Mouse (Mus musculus): ENCODE measurements at regions not wholly inside any gene's neighbourhood (a gene's known extent, or its start where the extent isn't known, plus 50 kb on each side); places are given as distances from the start of the nearest gene placed in this dataset.

DNA sequence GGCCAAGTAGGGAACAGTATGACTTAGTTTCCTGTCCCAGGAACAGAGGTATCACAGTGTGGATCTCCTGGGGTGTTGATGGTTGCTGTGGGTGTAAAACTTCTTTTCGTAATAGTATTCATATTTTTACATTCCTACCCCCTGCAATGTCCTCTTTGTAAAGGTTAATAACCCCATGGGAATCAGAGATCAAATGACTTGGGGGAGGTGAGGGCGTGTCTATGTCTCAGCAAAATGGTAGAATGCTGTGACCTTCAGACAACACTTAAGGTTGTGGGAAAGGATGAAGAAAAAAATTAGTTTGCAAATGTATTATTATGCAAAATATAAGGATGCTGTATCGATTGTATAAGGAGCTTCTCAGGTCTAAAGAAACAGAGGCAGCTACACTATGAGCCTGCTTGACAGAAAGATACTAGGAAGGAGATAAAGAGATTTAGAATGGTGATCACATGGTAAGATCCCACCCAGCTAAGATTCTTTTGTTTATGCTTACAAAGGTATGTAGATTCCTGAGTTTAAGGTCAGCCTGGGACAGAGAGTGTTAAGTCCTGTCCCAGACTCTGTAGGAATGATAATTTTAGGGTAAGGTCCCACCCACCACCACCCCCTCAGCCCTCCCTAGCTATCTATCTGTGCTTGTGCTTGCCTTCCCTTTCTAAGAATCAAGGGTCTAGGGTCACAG lies 913.8 kb downstream of the Tbl1xr1 start:
- H3K4me3 ChIP-seq (ENCODE audit: low read depth, low read length), result no peak overlapping the region

GRCm38 (mm10) chr3:22995228-22995627 lies 918.8 kb downstream of the Tbl1xr1 start:
- Histone ChIP-seq H3K27ac (ENCODE audit: low read length) (no peak overlapping the region), H3K9me3 (replicated peaks; ENCODE audit: control insufficient read depth, low read length, poor library complexity, severe bottlenecking) (no peaks in the 10 kb centered on the region), H3K36me3 (ENCODE audit: control insufficient read depth, insufficient read depth, low read length) (no peaks in the 10 kb centered on the region), H3K4me3 (ENCODE audit: low read depth, low read length) (no peak overlapping the region), H3K4me2 (ENCODE audit: low read length) (no peak overlapping the region), H3K9ac (ENCODE audit: low read depth, low read length) (no peak overlapping the region), H3K4me1 (ENCODE audit: control insufficient read depth, insufficient read depth, low read length) (no peaks in the 10 kb centered on the region), H3K27me3 (ENCODE audit: control insufficient read depth, insufficient read depth, low read depth, low read length) (no peaks in the 10 kb centered on the region)
- ATAC-seq, result no peak
- 75% methylated on average over 6 of the region's 6 CpGs for WGBS

More for the DNA sequence above, 913.8 kb downstream of the Tbl1xr1 start:
- no peaks in the 10 kb centered on the region for H3K27me3 ChIP-seq (ENCODE audit: control insufficient read depth, insufficient read depth, low read depth, low read length)
- no peak overlapping the region for H3K27ac ChIP-seq (ENCODE audit: low read length)
- H3K9ac ChIP-seq (ENCODE audit: low read depth, low read length), result no peak overlapping the region
- H3K4me1 ChIP-seq (ENCODE audit: control insufficient read depth, insufficient read depth, low read length), result no peaks in the 10 kb centered on the region
- no peak overlapping the region for H3K4me2 ChIP-seq (ENCODE audit: low read length)
- WGBS, result 76% methylated on average over 3 of the region's 3 CpGs
- no peak for ATAC-seq
- no peaks in the 10 kb centered on the region for H3K36me3 ChIP-seq (ENCODE audit: control insufficient read depth, insufficient read depth, low read length)
- no peaks in the 10 kb centered on the region for H3K9me3 ChIP-seq (replicated peaks; ENCODE audit: control insufficient read depth, low read length, poor library complexity, severe bottlenecking)

GRCm38 (mm10) chr3:22995833-22996232 lies 919.4 kb downstream of the Tbl1xr1 start:
- H3K4me2 ChIP-seq (ENCODE audit: low read length), result no peak overlapping the region
- no peaks in the 10 kb centered on the region for H3K27me3 ChIP-seq (ENCODE audit: control insufficient read depth, insufficient read depth, low read depth, low read length)
- 80% methylated on average over 4 of the region's 5 CpGs for WGBS
- no peak for ATAC-seq
- no peaks in the 10 kb centered on the region for H3K4me1 ChIP-seq (ENCODE audit: control insufficient read depth, insufficient read depth, low read length)
- no peak overlapping the region for H3K4me3 ChIP-seq (ENCODE audit: low read depth, low read length)
- no peaks in the 10 kb centered on the region for H3K9me3 ChIP-seq (replicated peaks; ENCODE audit: control insufficient read depth, low read length, poor library complexity, severe bottlenecking)
- H3K9ac ChIP-seq (ENCODE audit: low read depth, low read length), result no peak overlapping the region
- H3K27ac ChIP-seq (ENCODE audit: low read length), result no peak overlapping the region
- no peaks in the 10 kb centered on the region for H3K36me3 ChIP-seq (ENCODE audit: control insufficient read depth, insufficient read depth, low read length)

GRCm38 (mm10) chr3:23001071-23001470 lies 924.6 kb downstream of the Tbl1xr1 start:
- H3K4me3 ChIP-seq (ENCODE audit: low read depth, low read length), result no peak overlapping the region
- WGBS, result 88% methylated on average over 3 of the region's 3 CpGs
- no peak for ATAC-seq

DNA sequence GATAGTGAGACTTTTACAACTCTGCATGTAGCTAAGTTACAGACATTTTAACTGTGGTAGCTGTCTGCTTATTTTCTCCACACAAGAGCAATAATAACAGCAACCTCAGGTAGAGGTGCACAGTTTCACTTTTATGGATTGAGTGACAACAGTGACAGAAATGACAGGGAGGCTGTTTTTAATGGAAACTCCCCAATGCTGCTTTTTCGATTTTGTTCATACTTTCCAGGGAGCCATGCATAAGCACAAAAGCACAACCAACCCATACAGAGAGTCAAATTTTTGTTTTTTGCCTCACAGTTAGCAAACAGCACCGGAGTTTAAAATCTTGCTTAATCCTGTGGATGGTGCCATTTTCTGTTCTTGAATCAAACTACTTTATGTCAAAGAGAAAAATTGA lies 955.6 kb downstream of the Tbl1xr1 start:
- Histone ChIP-seq H3K4me1 (ENCODE audit: control insufficient read depth, insufficient read depth, low read length) (no peaks in the 10 kb centered on the region), H3K27ac (ENCODE audit: low read length) (no peak overlapping the region), H3K36me3 (ENCODE audit: control insufficient read depth, insufficient read depth, low read length) (no peaks in the 10 kb centered on the region), H3K4me2 (ENCODE audit: low read length) (no peak overlapping the region), H3K9ac (ENCODE audit: low read depth, low read length) (no peak overlapping the region), H3K27me3 (ENCODE audit: control insufficient read depth, insufficient read depth, low read depth, low read length) (no peaks in the 10 kb centered on the region), H3K4me3 (ENCODE audit: low read depth, low read length) (no peak overlapping the region), H3K9me3 (replicated peaks; ENCODE audit: control insufficient read depth, low read length, poor library complexity, severe bottlenecking) (no peaks in the 10 kb centered on the region)
- ATAC-seq, result no peak
- 87% methylated on average over 2 of the region's 2 CpGs for WGBS

More at GRCm38 (mm10) chr3:23001071-23001470, 924.6 kb downstream of the Tbl1xr1 start:
- no peak overlapping the region for H3K9ac ChIP-seq (ENCODE audit: low read depth, low read length)
- no peak overlapping the region for H3K27ac ChIP-seq (ENCODE audit: low read length)
- H3K4me1 ChIP-seq (ENCODE audit: control insufficient read depth, insufficient read depth, low read length), result no peaks in the 10 kb centered on the region
- H3K9me3 ChIP-seq (replicated peaks; ENCODE audit: control insufficient read depth, low read length, poor library complexity, severe bottlenecking), result no peaks in the 10 kb centered on the region
- no peaks in the 10 kb centered on the region for H3K27me3 ChIP-seq (ENCODE audit: control insufficient read depth, insufficient read depth, low read depth, low read length)
- no peaks in the 10 kb centered on the region for H3K36me3 ChIP-seq (ENCODE audit: control insufficient read depth, insufficient read depth, low read length)
- no peak overlapping the region for H3K4me2 ChIP-seq (ENCODE audit: low read length)

DNA sequence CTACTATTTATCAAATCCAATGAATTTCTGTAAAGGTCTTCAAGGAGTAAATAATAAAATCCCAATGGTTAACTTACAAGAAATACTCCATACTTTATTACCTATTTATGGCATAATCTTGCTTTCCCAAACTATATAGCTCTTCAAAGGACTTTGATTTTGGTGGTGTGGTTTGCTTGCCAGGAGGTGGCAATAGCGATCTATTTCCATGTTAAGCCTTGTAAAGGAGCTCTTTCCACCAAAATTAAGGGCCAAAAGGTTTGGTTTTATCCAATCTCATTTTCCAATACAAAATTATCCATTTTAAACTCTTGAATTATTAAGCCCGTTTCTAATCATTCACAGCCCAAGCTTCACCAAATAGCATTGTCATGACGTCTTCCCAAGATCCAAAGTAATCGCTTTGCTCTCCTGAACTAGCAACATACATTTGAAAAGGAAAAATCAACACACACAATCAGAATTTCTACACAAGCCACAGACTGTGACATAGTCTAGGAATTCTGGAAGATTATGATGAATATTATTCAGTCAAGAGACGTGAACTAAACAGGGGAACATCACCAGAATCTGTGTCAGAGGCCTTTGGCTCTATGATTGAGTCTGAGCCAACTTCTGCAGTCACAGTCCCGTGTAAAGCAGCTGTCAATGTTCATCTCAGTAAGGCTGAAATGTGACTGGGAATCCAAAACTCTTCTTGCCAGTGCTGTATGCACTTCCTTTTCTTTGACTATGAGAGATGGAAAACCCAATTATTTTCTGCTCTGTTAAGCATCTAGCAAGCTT lies 986.9 kb downstream of the Tbl1xr1 start:
- WGBS, result 60% methylated on average over 6 of the region's 6 CpGs
- H3K4me1 ChIP-seq (ENCODE audit: control insufficient read depth, insufficient read depth, low read length), result no peaks in the 10 kb centered on the region
- ATAC-seq, result no peak
- no peaks in the 10 kb centered on the region for H3K27me3 ChIP-seq (ENCODE audit: control insufficient read depth, insufficient read depth, low read depth, low read length)
- H3K36me3 ChIP-seq (ENCODE audit: control insufficient read depth, insufficient read depth, low read length), result no peaks in the 10 kb centered on the region
- peak overlapping the region; percentile 32; the same call in 1 of the 2 replicates for H3K27ac ChIP-seq (ENCODE audit: low read length)
- no peak overlapping the region for H3K4me2 ChIP-seq (ENCODE audit: low read length)
- H3K9ac ChIP-seq (ENCODE audit: low read depth, low read length), result no peak overlapping the region
- H3K4me3 ChIP-seq (ENCODE audit: low read depth, low read length), result no peak overlapping the region
- no peaks in the 10 kb centered on the region for H3K9me3 ChIP-seq (replicated peaks; ENCODE audit: control insufficient read depth, low read length, poor library complexity, severe bottlenecking)

- no peak overlapping the region for H3K27ac ChIP-seq (ENCODE audit: low read length)
- H3K4me1 ChIP-seq (ENCODE audit: control insufficient read depth, insufficient read depth, low read length), result no peaks in the 10 kb centered on the region
- H3K4me2 ChIP-seq (ENCODE audit: low read length), result no peak overlapping the region
- H3K4me3 ChIP-seq (ENCODE audit: low read depth, low read length), result no peak overlapping the region
- no peaks in the 10 kb centered on the region for H3K36me3 ChIP-seq (ENCODE audit: control insufficient read depth, insufficient read depth, low read length)
- WGBS, result 92% methylated on average over 2 of the region's 2 CpGs
- H3K27me3 ChIP-seq (ENCODE audit: control insufficient read depth, insufficient read depth, low read depth, low read length), result no peaks in the 10 kb centered on the region
- no peak overlapping the region for H3K9ac ChIP-seq (ENCODE audit: low read depth, low read length)
- no peaks in the 10 kb centered on the region; the same call in 1 of the 2 replicates for H3K9me3 ChIP-seq (replicated peaks; ENCODE audit: control insufficient read depth, low read length, poor library complexity, severe bottlenecking)
- ATAC-seq, result no peak
Measured at GRCm38 (mm10) chr3:23071486-23071885, 995.0 kb downstream of the Tbl1xr1 start.

Data from midbrain, embryonic 16.5 days (tissue).